In genomic region chr11:95121161-95122099, GRCm38 (mm10) we compare ENCODE assay signal across 8 mouse cellular contexts. TPM values are rescaled to one million over a fixed set of nuclear protein-coding genes. Genes with fewer than 3 reads are reported as not detected.
DNase-seq lines count a peak whose midpoint lies in the region; ATAC-seq and TF ChIP-seq lines count a peak whose summit lies in the region.

No protein-coding gene starts in this region.

- peak overlapping the region; percentile 27 for H3K4me3 ChIP-seq in ES-Bruce4 (ENCODE audit: low read depth, low read length)
- H3K4me3 ChIP-seq in heart, postnatal 0 days (ENCODE audit: low read depth, low read length), result peak overlapping the region; percentile 48
- peak overlapping the region; percentile 10; the same call in 1 of the 2 replicates for H3K4me3 ChIP-seq in liver, postnatal 0 days (ENCODE audit: low read depth, low read length)

- peaks cover 17% of the 10 kb centered on the region for H3K27me3 ChIP-seq in ES-Bruce4 (ENCODE audit: control insufficient read depth, insufficient read depth, low read length, poor library complexity, severe bottlenecking)
- peaks cover 93% of the 10 kb centered on the region for H3K27me3 ChIP-seq in heart, postnatal 0 days (ENCODE audit: control insufficient read depth, insufficient read depth, low read length)
- H3K27me3 ChIP-seq in liver, postnatal 0 days (ENCODE audit: insufficient read depth, low read length), result peaks cover 83% of the 10 kb centered on the region

- no peaks in the 10 kb centered on the region for H3K36me3 ChIP-seq in ES-Bruce4 (ENCODE audit: control insufficient read depth, insufficient read depth, low read length, poor library complexity, severe bottlenecking)
- H3K36me3 ChIP-seq in heart, postnatal 0 days (replicated peaks; ENCODE audit: control insufficient read depth, insufficient read depth, low read length), result no peaks in the 10 kb centered on the region
- no peaks in the 10 kb centered on the region for H3K36me3 ChIP-seq in liver, postnatal 0 days (replicated peaks; ENCODE audit: insufficient read depth, low read length)

- no peak for TF ChIP-seq CTCF in ES-Bruce4 (IDR thresholded peaks at IDR 0.05; ENCODE audit: low read depth, low read length)
- TF ChIP-seq CTCF in heart, postnatal 0 days (IDR thresholded peaks at IDR 0.05; ENCODE audit: low read depth), result no peak
- no peak for TF ChIP-seq CTCF in liver, postnatal 0 days (IDR thresholded peaks at IDR 0.05; ENCODE audit: low read depth)

- no peak for TF ChIP-seq POLR2A in ES-Bruce4 (IDR thresholded peaks at IDR 0.05; ENCODE audit: insufficient read depth, low read length)

- WGBS in heart, postnatal 0 days, result 3% methylated on average over 61 of the region's 63 CpGs
- 2% methylated on average over 61 of the region's 63 CpGs for WGBS in liver, postnatal 0 days (ENCODE audit: insufficient replicate concordance)

- peaks cover 2% of the 10 kb centered on the region for H3K4me1 ChIP-seq in ES-Bruce4 (ENCODE audit: control insufficient read depth, insufficient read depth, low read length)
- peaks cover 6% of the 10 kb centered on the region; the same call in 1 of the 2 replicates for H3K4me1 ChIP-seq in heart, postnatal 0 days (ENCODE audit: control insufficient read depth, insufficient read depth)
- no peaks in the 10 kb centered on the region for H3K4me1 ChIP-seq in liver, postnatal 0 days (ENCODE audit: insufficient read depth)

- DNase-seq in embryo, embryonic 11 days, result peak; percentile 54
- no peak for DNase-seq in embryo, embryonic 9.5 days (ENCODE audit: extremely low spot score)
- DNase-seq in heart, postnatal 0 days (ENCODE audit: low spot score), result no peak
- no peak for DNase-seq in liver, postnatal 0 days
- DNase-seq in cerebellum, postnatal 14 days, result no peak
- no peak for DNase-seq in layer of hippocampus, adult 8-10 months (ENCODE audit: low spot score in 2 of 2)

- no peak overlapping the region for H3K27ac ChIP-seq in ES-Bruce4 (ENCODE audit: insufficient read depth, low read length)
- H3K27ac ChIP-seq in heart, postnatal 0 days (ENCODE audit: low read depth), result no peak overlapping the region
- no peak overlapping the region for H3K27ac ChIP-seq in liver, postnatal 0 days (ENCODE audit: low read depth)

- H3K9me3 ChIP-seq in ES-Bruce4 (replicated peaks; ENCODE audit: control insufficient read depth, insufficient read depth, low read length, poor library complexity, severe bottlenecking), result no peaks in the 10 kb centered on the region
- no peaks in the 10 kb centered on the region for H3K9me3 ChIP-seq in heart, postnatal 0 days (replicated peaks; ENCODE audit: control insufficient read depth, low read length)
- H3K9me3 ChIP-seq in liver, postnatal 0 days (ENCODE audit: low read length), result no peaks in the 10 kb centered on the region

- peak overlapping the region; percentile 54 for H3K9ac ChIP-seq in ES-Bruce4 (ENCODE audit: low read depth, poor library complexity, severe bottlenecking)
- 0 out of 2 replicates have a peak overlapping the region, but pooled peaks have one; percentile 15 for H3K9ac ChIP-seq in heart, postnatal 0 days (replicated peaks; ENCODE audit: low read depth, low read length)
- H3K9ac ChIP-seq in liver, postnatal 0 days (replicated peaks), result no peak overlapping the region

- H3K4me2 ChIP-seq in heart, postnatal 0 days (ENCODE audit: low read depth, low read length), result peak overlapping the region; percentile 61
- H3K4me2 ChIP-seq in liver, postnatal 0 days (ENCODE audit: low read depth, low read length), result peak overlapping the region; percentile 13; the same call in 1 of the 2 replicates

- no peak for ATAC-seq in heart, postnatal 0 days (ENCODE audit: insufficient read depth, low read depth)
- no peak for ATAC-seq in liver, postnatal 0 days
- ATAC-seq in CD4-positive, CD25-positive, alpha-beta regulatory T cell, adult 4 months, result no peak

- no peak for TF ChIP-seq EP300 in ES-Bruce4 (IDR thresholded peaks at IDR 0.05; ENCODE audit: insufficient read depth, low read depth, low read length)
- no peak for TF ChIP-seq EP300 in heart, postnatal 0 days (IDR thresholded peaks at IDR 0.05; ENCODE audit: low read depth)
- no peak for TF ChIP-seq EP300 in liver, postnatal 0 days (IDR thresholded peaks at IDR 0.05; ENCODE audit: low read depth)

RNA-seq across cellular contexts. Expression of gene Dlx3, which starts 1.5 kb away (rescaled TPM):
- 9.9 and 11.3 TPM in 2 replicates for polyA plus RNA-seq in ES-Bruce4 (2011; ENCODE audit: insufficient read depth, insufficient read length, low read depth, missing spikeins)
- not detected in 2 replicates for total RNA-seq in heart, postnatal 0 days (2014; rRNA removed; ENCODE audit: low replicate concordance)
- not detected in 2 replicates for polyA plus RNA-seq in heart, postnatal 0 days (2015; fragmentation: Nextera tagmentation; extraction: Ambion mirVana)
- not detected in 2 replicates for polyA plus RNA-seq in liver, postnatal 0 days (2015; fragmentation: Nextera tagmentation; extraction: Ambion mirVana)
- polyA plus RNA-seq in CD4-positive, CD25-positive, alpha-beta regulatory T cell, adult 4 months (2017; shearing (Covaris generic)), result under 1 TPM in 1 of 2 experiments, not detected in 1; 0.20 TPM
- total RNA-seq in layer of hippocampus, adult 8-10 months (2022), result under 1 TPM in 1 of 4 experiments, not detected in 3; 0.12 TPM

RNA-seq across cellular contexts. Expression of gene Dlx4, which starts 24.6 kb away (rescaled TPM):
- polyA plus RNA-seq in ES-Bruce4 (2011; ENCODE audit: insufficient read depth, insufficient read length, low read depth, missing spikeins), result 0.96 and 2.0 TPM in 2 replicates
- total RNA-seq in heart, postnatal 0 days (2014; rRNA removed; ENCODE audit: low replicate concordance), result 0.31 TPM in 1 of 2 replicates, not detected in the other
- 0.05 and 0.11 TPM in 2 replicates for polyA plus RNA-seq in heart, postnatal 0 days (2015; fragmentation: Nextera tagmentation; extraction: Ambion mirVana)
- polyA plus RNA-seq in liver, postnatal 0 days (2015; fragmentation: Nextera tagmentation; extraction: Ambion mirVana), result 0.08 and 0.17 TPM in 2 replicates
- polyA plus RNA-seq in CD4-positive, CD25-positive, alpha-beta regulatory T cell, adult 4 months (2017; shearing (Covaris generic)), result not detected
- under 1 TPM in 1 of 4 experiments, not detected in 3; 0.33 TPM for total RNA-seq in layer of hippocampus, adult 8-10 months (2022)

RNA-seq across cellular contexts. Expression of gene Itga3, which starts 44.8 kb away (rescaled TPM):
- 86.4 and 92.1 TPM in 2 replicates for polyA plus RNA-seq in ES-Bruce4 (2011; ENCODE audit: insufficient read depth, insufficient read length, low read depth, missing spikeins)
- 12.2 and 47.8 TPM in 2 replicates for total RNA-seq in heart, postnatal 0 days (2014; rRNA removed; ENCODE audit: low replicate concordance)
- 6.6 and 7.2 TPM in 2 replicates for polyA plus RNA-seq in heart, postnatal 0 days (2015; fragmentation: Nextera tagmentation; extraction: Ambion mirVana)
- 0.97 and 1.0 TPM in 2 replicates for polyA plus RNA-seq in liver, postnatal 0 days (2015; fragmentation: Nextera tagmentation; extraction: Ambion mirVana)
- polyA plus RNA-seq in CD4-positive, CD25-positive, alpha-beta regulatory T cell, adult 4 months (2017; shearing (Covaris generic)), result under 1 TPM; 0.51 to 0.63 TPM
- 10 to 100 TPM; 15.0 to 19.9 (median 17.0) TPM for total RNA-seq in layer of hippocampus, adult 8-10 months (2022)

Comparison
In these comparisons a context has a peak if more than half of its experiments do, and no peak if none do; other contexts are left out.
1. RNA of gene Itga3, which starts 44.8 kb away (polyA plus RNA-seq): 86.4 to 92.1 TPM in ES-Bruce4; 6.6 to 7.2 TPM in heart, postnatal 0 days, 0.97 to 1.0 TPM in liver, postnatal 0 days and 0.51 to 0.63 TPM in CD4-positive, CD25-positive, alpha-beta regulatory T cell, adult 4 months; every median in the first group is over 10 times any median in the second.
2. Peak in every context shown above with its lines, with median percentiles within 50 percentile points of each other: H3K4me3 ChIP-seq.